Mouse (Mus musculus): ENCODE data around the gene Ager. TPM values are rescaled to one million over a fixed set of nuclear protein-coding genes. Genes with fewer than 3 reads are reported as not detected.

Ager gene
- total RNA-seq, 2 experiments from 2014 or later = 1.3 to 2.0 TPM

GRCm38 (mm10) chr17:34628644-34628967 lies 30.9 kb downstream of the Ager start:
- ATAC-seq (replicated peaks; ENCODE audit: poor library complexity, severe bottlenecking) = no peak

DNA sequence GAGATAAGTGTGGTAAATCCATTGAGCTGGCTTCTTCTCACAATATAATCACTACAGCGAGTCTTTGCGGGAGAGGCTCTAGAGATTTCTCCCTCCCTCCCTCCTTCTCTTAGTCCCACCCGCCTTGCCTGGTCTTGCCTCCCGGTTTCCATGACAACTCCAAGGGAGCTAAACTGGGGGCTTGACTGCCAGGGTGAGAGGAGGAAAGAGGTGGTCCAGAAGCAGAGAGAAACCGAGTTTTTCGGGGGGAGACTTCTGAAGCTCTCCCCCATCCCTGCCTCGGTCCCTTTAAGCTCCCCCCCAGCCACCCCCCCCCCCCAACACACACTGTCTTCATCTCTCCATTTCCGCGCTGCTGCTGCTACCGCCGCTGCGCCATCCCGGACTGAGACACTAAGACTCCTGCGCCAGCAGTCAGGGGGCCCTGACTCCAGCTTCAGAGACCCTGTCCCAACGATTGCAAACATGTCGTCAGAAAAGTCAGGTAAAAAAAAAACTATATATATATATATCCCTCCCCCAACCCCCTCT lies 31.6 kb downstream of the Ager start, which contains the start of gene Prrt1:
TSS of gene Prrt1 (plus strand) at position 313 of the 531 bp plus-strand sequence.
- ATAC-seq (replicated peaks; ENCODE audit: poor library complexity, severe bottlenecking) = no peak

GRCm38 (mm10) chr17:34629796-34630603 lies 32.3 kb downstream of the Ager start:
- no peak for ATAC-seq (replicated peaks; ENCODE audit: poor library complexity, severe bottlenecking)

- ATAC-seq (replicated peaks; ENCODE audit: poor library complexity, severe bottlenecking) = no peak
Observed at GRCm38 (mm10) chr17:34630761-34631301, 33.2 kb downstream of the Ager start.

DNA sequence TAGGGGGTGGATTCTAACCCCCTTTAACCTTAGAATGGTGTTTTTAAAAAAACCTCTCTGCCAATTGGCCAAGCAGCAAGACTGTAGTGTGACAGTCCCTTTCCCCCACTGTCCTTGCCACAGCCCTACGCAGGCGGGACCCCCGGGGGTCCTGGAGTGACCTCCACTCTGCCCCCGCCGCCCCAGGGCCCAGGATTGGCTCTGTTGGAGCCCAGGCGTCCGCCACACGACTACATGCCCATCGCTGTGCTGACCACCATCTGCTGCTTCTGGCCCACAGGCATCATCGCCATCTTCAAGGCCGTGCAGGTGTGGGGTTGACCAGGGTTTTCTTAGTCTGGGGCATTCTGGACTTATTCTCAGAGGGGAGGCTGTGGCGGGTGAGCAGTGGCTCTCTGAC lies 34.0 kb downstream of the Ager start:
- ATAC-seq (replicated peaks; ENCODE audit: poor library complexity, severe bottlenecking) = no peak

DNA sequence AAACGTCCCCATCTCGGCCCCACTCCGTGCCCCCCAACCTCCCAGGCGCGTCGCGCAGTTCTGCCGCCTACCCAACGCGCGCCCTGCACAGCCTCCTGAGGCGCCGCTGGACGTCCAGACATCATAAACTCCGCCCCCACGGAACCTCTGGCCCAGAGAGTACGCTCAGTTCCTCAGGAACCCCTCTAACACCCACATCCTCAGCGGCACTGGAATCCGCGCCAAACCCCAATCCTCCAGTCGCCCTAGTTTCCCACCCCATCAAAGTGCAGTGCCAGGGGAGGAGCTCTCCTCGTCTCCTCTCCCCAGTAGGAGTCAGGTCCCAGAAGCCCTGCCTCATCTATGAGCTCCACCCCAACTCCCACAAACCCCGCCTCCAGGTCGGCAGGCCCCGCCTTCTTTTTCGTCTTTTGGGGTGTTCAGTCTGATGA lies 34.6 kb downstream of the Ager start:
- ATAC-seq (replicated peaks; ENCODE audit: poor library complexity, severe bottlenecking) = peak; percentile 77

DNA sequence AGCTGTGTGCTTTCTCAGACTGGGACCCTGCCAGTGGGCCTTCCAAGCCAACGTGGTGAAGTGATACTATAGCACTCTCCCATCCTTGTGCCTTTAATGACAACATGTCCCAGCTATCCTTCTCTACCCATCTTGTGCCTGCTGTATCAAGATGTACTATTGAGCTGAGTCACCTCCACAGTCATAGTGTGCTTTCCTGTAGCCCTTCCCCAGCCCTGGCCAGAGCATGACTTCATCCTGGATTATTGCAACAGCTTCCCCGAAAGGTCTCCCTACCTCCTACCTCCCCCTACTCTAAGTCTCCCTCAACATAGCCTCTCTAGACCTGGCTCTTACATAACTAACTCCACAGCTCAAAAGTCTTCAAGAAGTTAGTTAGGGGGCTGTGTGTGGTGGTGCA lies 38.0 kb downstream of the Ager start:
- ATAC-seq (replicated peaks; ENCODE audit: poor library complexity, severe bottlenecking) = peak; percentile 12

DNA sequence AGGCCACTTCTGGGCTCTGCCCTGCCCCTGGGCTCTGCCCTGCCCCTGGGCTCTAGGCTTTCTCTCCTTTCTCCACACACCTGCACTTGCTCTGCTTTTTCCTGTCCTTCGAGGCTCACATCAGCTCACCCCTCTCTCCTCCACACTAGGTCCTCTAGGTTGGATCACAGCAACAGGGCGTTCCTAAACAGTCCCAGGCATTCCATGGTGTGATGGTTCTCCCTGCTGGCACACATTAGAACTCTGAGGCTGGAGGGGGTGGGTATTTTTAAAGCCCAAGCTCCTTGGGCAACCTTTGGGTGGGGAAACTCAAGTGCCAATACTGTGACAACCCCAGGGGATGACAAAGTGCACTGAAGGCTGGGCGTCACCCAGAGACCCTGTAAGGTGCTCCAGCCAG lies 39.8 kb downstream of the Ager start:
- ATAC-seq (replicated peaks; ENCODE audit: poor library complexity, severe bottlenecking) = no peak

- peak; percentile 82 for ATAC-seq (replicated peaks; ENCODE audit: poor library complexity, severe bottlenecking)
Observed at GRCm38 (mm10) chr17:34639461-34640255, 42.0 kb downstream of the Ager start.

- ATAC-seq (replicated peaks; ENCODE audit: poor library complexity, severe bottlenecking) = peak; percentile 64
Observed at GRCm38 (mm10) chr17:34640778-34641601, 43.3 kb downstream of the Ager start.

DNA sequence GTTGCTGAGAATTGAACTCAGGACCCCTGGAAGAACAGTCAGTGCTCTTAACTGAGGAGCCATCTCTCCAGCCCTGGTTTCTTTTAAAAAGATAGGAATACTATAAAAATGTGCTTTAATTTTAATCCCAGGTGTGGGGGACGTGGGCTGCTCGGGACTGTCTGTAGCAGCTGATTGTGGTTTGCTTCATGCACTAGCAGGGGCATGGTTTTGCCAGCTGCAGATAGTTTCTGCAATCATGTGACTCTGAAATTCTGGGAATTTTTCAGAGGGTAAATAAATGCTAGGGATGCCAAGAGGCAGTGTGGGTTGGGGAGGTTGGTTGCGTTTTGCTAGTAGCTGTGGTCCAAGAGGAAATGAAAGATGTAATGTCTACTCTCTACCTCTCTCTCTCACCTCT lies 44.3 kb downstream of the Ager start:
- no peak for ATAC-seq (replicated peaks; ENCODE audit: poor library complexity, severe bottlenecking)

DNA sequence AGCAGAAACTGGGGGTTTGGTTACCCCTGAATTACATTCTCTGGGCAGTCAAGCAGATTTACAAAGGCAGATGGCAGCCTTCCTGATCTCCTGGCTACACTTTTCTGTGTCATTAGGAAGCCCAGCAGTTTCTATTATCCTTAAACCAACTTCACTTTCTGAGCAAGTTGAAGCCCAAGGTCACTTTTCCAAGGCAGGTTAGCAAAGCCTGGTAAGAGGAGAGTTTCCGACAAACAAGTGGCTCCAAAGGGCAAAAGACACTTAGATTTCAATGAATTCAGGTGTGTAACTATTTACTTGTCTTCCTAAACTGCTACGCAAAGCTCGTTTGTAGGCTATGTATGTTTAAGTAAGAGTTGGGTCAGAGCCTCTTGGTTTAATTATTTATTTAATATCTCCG lies 45.7 kb downstream of the Ager start:
- ATAC-seq (replicated peaks; ENCODE audit: poor library complexity, severe bottlenecking) = no peak

DNA sequence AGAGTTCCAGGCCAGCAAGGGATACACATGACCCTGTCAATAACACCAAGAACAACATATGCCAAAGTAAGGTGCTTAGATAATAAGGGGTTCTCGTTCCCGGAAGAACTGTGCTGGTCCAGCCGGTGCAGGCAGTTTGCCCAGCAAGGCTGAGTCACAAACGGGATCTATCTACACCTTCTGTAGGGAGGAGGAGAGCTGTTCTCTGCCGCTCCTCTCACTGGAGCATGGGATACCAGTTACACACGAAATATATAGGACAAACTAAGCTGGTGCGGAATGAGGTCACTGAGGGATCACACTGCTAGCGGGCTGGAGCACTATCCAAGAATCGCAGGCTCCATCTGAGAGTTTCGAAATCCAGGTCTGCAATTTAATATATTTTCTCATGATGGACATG lies 46.3 kb downstream of the Ager start:
- no peak for ATAC-seq (replicated peaks; ENCODE audit: poor library complexity, severe bottlenecking)

GRCm38 (mm10) chr17:34644608-34645007 lies 46.9 kb downstream of the Ager start, which contains the start of gene Fkbpl:
Fkbpl (plus strand) TSS chr17:34644764.
- ATAC-seq (replicated peaks; ENCODE audit: poor library complexity, severe bottlenecking) = peak; percentile 58

DNA sequence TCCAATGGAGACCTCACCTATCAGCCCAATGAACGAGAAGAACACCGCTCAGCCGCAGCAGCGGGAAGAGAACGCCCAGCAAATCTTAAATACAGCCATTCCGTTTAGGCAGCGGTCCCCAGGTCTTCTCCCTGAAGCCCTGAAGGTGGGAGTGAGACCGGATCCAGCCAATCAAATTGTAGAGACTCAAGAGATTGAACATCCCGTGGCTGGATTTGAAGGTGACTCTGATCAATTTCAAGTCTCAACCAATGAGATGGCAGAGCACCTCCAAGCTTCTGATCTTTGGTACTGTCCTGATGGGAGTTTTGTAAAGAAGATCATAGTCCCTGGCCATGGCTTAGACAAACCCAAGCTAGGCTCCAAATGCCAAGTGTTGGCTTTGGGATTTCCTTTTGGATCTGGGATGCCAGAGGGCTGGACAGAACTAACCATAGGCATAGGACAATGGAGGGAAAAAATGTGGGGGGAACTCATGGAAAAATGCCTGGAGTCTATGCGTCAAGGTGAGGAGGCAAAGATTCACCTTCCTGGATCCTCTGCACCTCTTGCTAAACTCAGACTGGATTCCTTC lies 47.7 kb downstream of the Ager start:
- ATAC-seq (replicated peaks; ENCODE audit: poor library complexity, severe bottlenecking) = no peak

DNA sequence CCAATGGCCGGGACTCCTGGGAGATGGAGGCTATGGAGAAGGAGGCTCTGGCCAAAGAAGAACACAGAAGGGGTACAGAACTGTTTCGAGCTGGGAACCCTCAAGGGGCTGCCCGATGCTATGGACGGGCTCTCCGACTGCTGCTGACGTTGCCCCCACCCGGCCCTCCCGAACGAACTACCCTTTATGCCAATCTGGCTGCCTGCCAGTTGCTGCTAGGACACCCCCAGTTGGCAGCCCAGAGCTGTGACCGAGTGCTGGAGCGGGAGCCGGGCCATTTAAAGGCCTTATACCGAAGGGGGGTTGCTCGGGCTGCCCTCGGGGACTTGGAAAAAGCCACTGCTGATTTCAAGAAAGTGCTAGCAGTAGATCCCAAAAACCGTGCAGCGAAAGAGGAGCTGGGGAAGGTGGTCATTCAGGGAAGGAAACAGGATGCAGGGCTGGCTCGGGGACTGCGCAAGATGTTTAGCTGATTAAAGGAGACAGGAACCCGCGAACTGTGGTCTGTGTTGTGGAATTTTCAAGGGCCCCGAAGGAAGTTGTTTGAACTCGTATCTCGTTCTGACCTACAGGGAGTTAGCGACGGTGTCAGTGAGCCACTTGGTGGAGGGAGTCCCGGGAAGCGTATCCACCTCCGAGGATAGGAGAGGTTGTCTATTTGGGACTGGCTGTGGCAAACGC lies 48.3 kb downstream of the Ager start:
- ATAC-seq (replicated peaks; ENCODE audit: poor library complexity, severe bottlenecking) = 0 out of 2 replicates have a peak, but pooled peaks have one; percentile 6

GRCm38 (mm10) chr17:34646906-34647787 lies 49.5 kb downstream of the Ager start, which contains the start of gene Atf6b:
Atf6b (plus strand) TSS chr17:34647146.
- ATAC-seq (replicated peaks; ENCODE audit: poor library complexity, severe bottlenecking) = peak; percentile 81
